Mouse (Mus musculus): Measurements from ENCODE around the gene Smtn.

- TF ChIP-seq POLR2A (IDR thresholded peaks at IDR 0.05; ENCODE audit: borderline replicate concordance, extremely low read depth, low read depth, low read length) (no peak), CTCF (IDR thresholded peaks at IDR 0.05; ENCODE audit: insufficient read depth, low read length) (no peak)
Measured at GRCm38 (mm10) chr11:3547969-3548368, 7.6 kb upstream of the Smtn start.

All from lung, adult 2 months (tissue).